Mouse (Mus musculus) A20 (cell line): Measurements from ENCODE around the gene Gins2.

Source experiments
- DNase-seq: peaks from one replicate; pipeline ENCODE4 v3.0.0-alpha.2; 2011; ENCODE audit warnings: low read depth, low spot score

Gins2 gene

GRCm38 (mm10) chr8:120565151-120565711, 23.9 kb downstream of the Gins2 start:
- no peak for DNase-seq

GRCm38 (mm10) chr8:120563851-120564837, 25.0 kb downstream of the Gins2 start:
- no peak for DNase-seq

GRCm38 (mm10) chr8:120563348-120563724, 25.8 kb downstream of the Gins2 start:
- no peak for DNase-seq

- no peak for DNase-seq
Measured at GRCm38 (mm10) chr8:120562680-120563347, 26.3 kb downstream of the Gins2 start.

- no peak for DNase-seq
Measured at GRCm38 (mm10) chr8:120561539-120562435, 27.3 kb downstream of the Gins2 start.

- no peak for DNase-seq
Measured at GRCm38 (mm10) chr8:120560535-120560934, 28.6 kb downstream of the Gins2 start.

- DNase-seq: no peak
Measured at GRCm38 (mm10) chr8:120559654-120560053, 29.4 kb downstream of the Gins2 start.

- no peak for DNase-seq
Measured at GRCm38 (mm10) chr8:120558162-120558561, 30.9 kb downstream of the Gins2 start.

- no peak for DNase-seq
Measured at GRCm38 (mm10) chr8:120557170-120557965, 31.7 kb downstream of the Gins2 start.

GRCm38 (mm10) chr8:120556198-120556892, 32.8 kb downstream of the Gins2 start:
- no peak for DNase-seq

- DNase-seq: no peak
Measured at GRCm38 (mm10) chr8:120554466-120555039, 34.6 kb downstream of the Gins2 start.

GRCm38 (mm10) chr8:120553441-120554123, 35.5 kb downstream of the Gins2 start:
- DNase-seq: peak; percentile 58

GRCm38 (mm10) chr8:120552509-120552908, 36.6 kb downstream of the Gins2 start:
- DNase-seq: no peak

GRCm38 (mm10) chr8:120551677-120551980, 37.5 kb downstream of the Gins2 start:
- no peak for DNase-seq

- DNase-seq: no peak
Measured at GRCm38 (mm10) chr8:120550937-120551676, 38.0 kb downstream of the Gins2 start.

GRCm38 (mm10) chr8:120550430-120550829, 38.7 kb downstream of the Gins2 start:
- no peak for DNase-seq

- no peak for DNase-seq
Measured at GRCm38 (mm10) chr8:120549922-120550321, 39.2 kb downstream of the Gins2 start.

GRCm38 (mm10) chr8:120549321-120549921, 39.7 kb downstream of the Gins2 start:
- no peak for DNase-seq
